Mouse (Mus musculus) embryonic facial prominence, embryonic 11.5 days (tissue): ENCODE data around the gene Taf9. TPM values are rescaled to one million over a fixed set of nuclear protein-coding genes. Genes with fewer than 3 reads are reported as not detected.

Experiments used
- ATAC-seq: fragments of 200-750 bp; cut with Nextera tagmentation; replicated peaks from 2 replicates; pipeline ENCODE4 v1.8.0; 2017; ENCODE audit warnings: low read depth; ENCODE audit not compliant: insufficient number of reproducible peaks, low FRiP score, low TSS enrichment
- DNase-seq: peaks from one replicate; pipeline ENCODE4 v3.0.0-alpha.2; 2015; ENCODE audit warnings: low spot score
- H3K27ac ChIP-seq: fragments of 300-500 bp; sonication (generic); replicated peaks from 2 replicates; pipeline ENCODE4 v1.5.1; 2014; ENCODE audit warnings: mild to moderate bottlenecking, low read depth, low read length, control low read depth
- H3K27me3 ChIP-seq: fragments of 300-500 bp; sonication (generic); 2 replicates; pipeline ENCODE4 v1.6.1; 2014; ENCODE audit warnings: mild to moderate bottlenecking, low read length, moderate library complexity, mixed read lengths; ENCODE audit not compliant: control insufficient read depth, insufficient read depth
- H3K36me3 ChIP-seq: fragments of 300-500 bp; sonication (generic); replicated peaks from 2 replicates; pipeline ENCODE4 v1.6.1; 2014; ENCODE audit warnings: low read depth, mild to moderate bottlenecking, low read length, moderate library complexity, mixed read lengths; ENCODE audit not compliant: control insufficient read depth, insufficient read depth
- H3K4me1 ChIP-seq: fragments of 300-500 bp; sonication (generic); 2 replicates; pipeline ENCODE4 v1.6.1; 2014; ENCODE audit warnings: low read length, mixed read lengths; ENCODE audit not compliant: control insufficient read depth, insufficient read depth
- H3K4me2 ChIP-seq: fragments of 300-500 bp; sonication (generic); 2 replicates; pipeline ENCODE4 v1.6.1; 2014; ENCODE audit warnings: low read depth, mild to moderate bottlenecking, control low read depth, low read length, moderate library complexity
- H3K4me3 ChIP-seq: fragments of 300-500 bp; sonication (generic); 2 replicates; pipeline ENCODE4 v1.5.1; 2014; ENCODE audit warnings: low read depth, low read length, control low read depth
- H3K9ac ChIP-seq: fragments of 300-500 bp; sonication (generic); replicated peaks from 2 replicates; pipeline ENCODE4 v1.6.1; 2014; ENCODE audit warnings: mild to moderate bottlenecking, control low read depth, low read length
- H3K9me3 ChIP-seq: fragments of 300-500 bp; sonication (generic); replicated peaks from 2 replicates; pipeline ENCODE4 v1.6.1; 2016; ENCODE audit warnings: mild to moderate bottlenecking, low read length, inconsistent platforms, mixed read lengths; ENCODE audit not compliant: control insufficient read depth
- WGBS: fragments of 180-500 bp; shearing (Covaris S2); extraction: QIAGEN DNeasy Blood & Tissue Kit; methylation state at CpG from one replicate; pipeline ENCODE4 v1.1.7; 2014; 5-methylcytosine and 5-hydroxymethylcytosine counted together
- polyA plus RNA-seq: library from polyadenylated mRNA; unstranded; fragments of >200 nt; fragmentation: Nextera tagmentation; extraction: Ambion mirVana; gene quantifications from 2 replicates; pipeline ENCODE4 v1.2.1, GENCODE M21; 2014

Gene Taf9
- polyA plus RNA-seq, 1 experiment from 2014 or later, result 25.7 TPM

DNA sequence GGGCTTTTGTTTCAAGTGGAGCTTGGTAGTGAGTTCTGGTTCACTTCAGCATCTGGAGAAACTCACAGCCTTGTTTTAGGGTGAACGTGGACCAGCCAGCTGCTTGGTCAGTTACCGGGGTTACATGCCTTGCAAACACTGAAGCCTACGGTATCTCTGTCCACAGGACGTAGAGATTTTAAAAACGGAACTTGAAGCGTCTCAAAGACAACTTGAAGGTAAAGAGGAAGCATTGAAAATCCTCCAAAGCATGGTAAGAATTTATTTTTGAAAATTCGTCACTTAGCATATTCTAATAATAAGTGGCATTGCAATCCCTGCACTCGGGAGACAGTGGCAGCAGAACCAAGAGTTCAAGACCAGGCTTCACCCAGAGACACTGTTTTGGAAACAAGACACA is 30.2 kb downstream of the Taf9 start:
- H3K4me1 ChIP-seq, result no peaks in the 10 kb centered on the region
- 87% methylated on average over 8 of the region's 8 CpGs for WGBS

DNA sequence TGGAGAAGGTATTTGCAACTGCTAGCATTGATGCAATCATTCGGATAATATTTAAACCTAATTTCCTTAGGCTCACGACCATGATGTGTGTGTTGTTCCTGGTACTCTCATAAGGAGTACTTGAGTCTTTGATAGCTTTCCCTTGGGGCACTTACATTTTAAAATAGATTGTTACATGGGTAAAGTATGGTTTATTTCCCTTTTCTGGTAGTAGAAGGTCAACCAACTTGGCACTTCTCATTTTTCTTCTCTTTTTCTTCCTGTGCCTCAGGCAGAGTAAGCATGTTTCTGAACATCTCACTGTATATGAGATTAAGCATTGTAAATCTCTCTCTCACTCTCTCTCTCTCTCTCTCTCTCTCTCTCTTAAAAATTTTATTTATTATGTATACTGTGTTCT is 31.5 kb downstream of the Taf9 start:
- H3K4me2 ChIP-seq, result no peak overlapping the region
- 80% methylated on average over 2 of the region's 2 CpGs for WGBS
- no peaks in the 10 kb centered on the region for H3K27me3 ChIP-seq
- H3K36me3 ChIP-seq, result no peaks in the 10 kb centered on the region
- DNase-seq (no peak), ATAC-seq (no peak)
- no peak overlapping the region for H3K4me3 ChIP-seq
- no peaks in the 10 kb centered on the region for H3K9me3 ChIP-seq
- no peak overlapping the region for H3K9ac ChIP-seq
- H3K4me1 ChIP-seq, result no peaks in the 10 kb centered on the region
- H3K27ac ChIP-seq, result no peak overlapping the region

More for the DNA sequence above, 30.2 kb downstream of the Taf9 start:
- no peaks in the 10 kb centered on the region for H3K36me3 ChIP-seq
- DNase-seq, result no peak
- H3K27me3 ChIP-seq, result no peaks in the 10 kb centered on the region
- ATAC-seq, result no peak
- H3K4me2 ChIP-seq, result no peak overlapping the region
- no peak overlapping the region for H3K27ac ChIP-seq
- H3K9me3 ChIP-seq, result no peaks in the 10 kb centered on the region
- H3K9ac ChIP-seq, result no peak overlapping the region
- H3K4me3 ChIP-seq, result no peak overlapping the region

DNA sequence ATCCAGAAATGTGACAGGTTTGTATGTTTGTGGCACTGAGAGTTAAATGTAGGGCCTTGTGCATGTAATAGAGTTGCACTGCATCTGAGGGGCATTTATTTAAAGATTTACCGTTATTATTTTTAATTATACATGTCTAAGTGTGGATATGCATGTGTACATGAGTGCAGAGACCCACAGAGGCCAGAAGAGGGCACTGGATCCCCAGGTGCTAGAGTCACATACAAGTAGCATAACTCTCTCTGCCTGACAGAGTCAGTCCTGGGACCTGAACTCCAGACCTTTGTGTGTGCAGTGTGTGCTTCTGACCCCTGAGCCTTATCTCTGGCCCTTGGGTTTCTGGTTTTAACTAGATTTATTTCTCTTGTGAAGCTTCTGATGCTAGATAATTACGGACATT is 33.0 kb downstream of the Taf9 start:
- no peaks in the 10 kb centered on the region for H3K4me1 ChIP-seq
- no peaks in the 10 kb centered on the region for H3K9me3 ChIP-seq
- H3K27ac ChIP-seq, result no peak overlapping the region
- no peaks in the 10 kb centered on the region for H3K27me3 ChIP-seq
- WGBS, result 70% methylated on average over 2 of the region's 2 CpGs
- H3K4me3 ChIP-seq, result no peak overlapping the region
- no peak overlapping the region for H3K4me2 ChIP-seq
- H3K9ac ChIP-seq, result no peak overlapping the region
- DNase-seq (no peak), ATAC-seq (no peak)
- no peaks in the 10 kb centered on the region for H3K36me3 ChIP-seq

DNA sequence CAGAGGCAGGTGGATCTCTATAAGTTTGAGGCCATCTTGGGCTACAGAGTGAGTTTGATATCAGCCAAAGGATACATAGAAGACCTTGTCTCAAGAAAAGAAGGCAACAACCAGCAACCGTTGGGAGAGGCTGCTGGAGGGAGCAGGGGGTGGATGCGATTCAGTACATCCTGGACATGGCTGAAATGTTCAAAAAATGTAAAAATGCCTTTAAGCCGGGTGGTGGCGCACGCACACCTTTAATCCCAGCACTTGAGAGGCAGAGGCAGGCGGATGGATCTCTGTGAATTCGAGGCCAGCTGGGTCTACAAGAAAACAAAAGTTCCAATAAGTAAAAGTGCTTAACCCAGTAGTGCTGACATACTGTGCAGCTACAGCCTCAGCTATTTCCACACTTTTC is 36.1 kb downstream of the Taf9 start:
- Histone ChIP-seq H3K4me1 (no peaks in the 10 kb centered on the region), H3K4me2 (no peak overlapping the region), H3K4me3 (no peak overlapping the region), H3K27ac (no peak overlapping the region), H3K9me3 (no peaks in the 10 kb centered on the region), H3K9ac (no peak overlapping the region), H3K27me3 (no peaks in the 10 kb centered on the region), H3K36me3 (no peaks in the 10 kb centered on the region)
- WGBS, result 62% methylated on average over 7 of the region's 7 CpGs
- DNase-seq (no peak), ATAC-seq (no peak)

DNA sequence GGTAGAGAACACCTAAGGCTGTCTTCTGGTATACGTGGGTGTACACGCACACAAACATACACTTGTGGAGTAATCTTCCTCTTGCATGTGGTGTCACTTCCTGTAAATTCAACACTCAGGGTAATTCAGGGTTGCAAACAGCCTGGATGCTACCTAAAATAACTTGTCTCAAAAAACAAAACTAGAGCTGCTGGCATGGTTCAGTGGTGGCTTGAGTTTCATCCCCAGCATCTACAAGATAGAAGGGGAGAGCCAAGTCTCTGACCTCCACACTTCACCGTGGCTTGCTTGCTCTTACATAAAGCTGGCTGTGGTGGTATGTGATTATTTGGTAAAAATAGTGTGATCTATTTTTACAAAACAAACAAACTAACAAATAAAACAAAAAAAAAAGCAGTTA is 46.2 kb downstream of the Taf9 start:
- H3K4me2 ChIP-seq, result no peak overlapping the region
- ATAC-seq, result no peak

DNA sequence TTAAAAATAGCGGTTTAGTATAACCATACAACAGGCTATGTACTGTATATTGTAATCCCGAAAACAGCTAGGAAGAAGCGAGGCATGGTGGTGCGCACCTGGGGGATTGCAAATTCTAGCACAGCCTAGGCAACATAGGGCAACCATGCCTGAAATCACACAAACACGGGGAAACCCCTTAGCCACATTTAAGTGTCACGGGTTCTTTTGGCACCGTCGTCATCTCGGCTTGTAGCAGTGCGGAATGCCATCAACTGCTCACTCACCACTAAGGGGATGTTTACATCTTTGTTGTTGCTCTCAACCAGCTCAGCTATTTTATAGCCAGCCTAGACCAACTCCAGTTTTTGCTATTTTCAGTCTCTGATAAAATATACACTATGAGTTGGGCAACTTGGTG is 47.5 kb downstream of the Taf9 start:
- no peak overlapping the region for H3K27ac ChIP-seq

More for the DNA sequence above, 46.2 kb downstream of the Taf9 start:
- no peak overlapping the region for H3K9ac ChIP-seq
- no peaks in the 10 kb centered on the region for H3K27me3 ChIP-seq
- H3K36me3 ChIP-seq, result no peaks in the 10 kb centered on the region; the same call in 1 of the 2 replicates
- no peak for DNase-seq
- no peak overlapping the region for H3K4me3 ChIP-seq
- no peak overlapping the region for H3K27ac ChIP-seq
- H3K9me3 ChIP-seq, result no peaks in the 10 kb centered on the region
- H3K4me1 ChIP-seq, result no peaks in the 10 kb centered on the region
- WGBS, result 94% methylated on average over 3 of the region's 3 CpGs

DNA sequence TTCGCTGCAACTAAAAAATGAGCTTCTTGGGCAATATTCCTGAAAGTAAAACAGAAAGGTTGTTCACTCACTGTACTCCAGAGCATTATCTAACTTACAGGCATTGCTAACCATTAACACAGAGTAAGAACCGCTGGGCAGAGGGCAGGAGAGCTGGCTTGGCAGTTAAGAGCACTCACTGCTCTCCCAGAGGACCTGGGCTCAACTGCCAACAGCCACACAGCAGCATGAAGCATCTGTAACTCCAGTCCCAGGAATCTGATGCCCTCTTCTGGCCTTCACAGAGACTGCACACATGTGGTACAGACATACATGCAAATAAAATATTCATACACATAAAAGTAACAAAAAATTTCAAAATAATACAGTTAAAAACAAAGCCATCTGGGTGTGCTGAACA is 52.1 kb downstream of the Taf9 start:
- Histone ChIP-seq H3K27me3 (no peaks in the 10 kb centered on the region), H3K4me2 (no peak overlapping the region), H3K36me3 (peaks cover 28% of the 10 kb centered on the region), H3K9me3 (no peaks in the 10 kb centered on the region), H3K9ac (no peak overlapping the region), H3K27ac (no peak overlapping the region), H3K4me1 (no peaks in the 10 kb centered on the region), H3K4me3 (no peak overlapping the region)
- ATAC-seq (no peak), DNase-seq (no peak)
- 96% methylated on average over 2 of the region's 2 CpGs for WGBS

More for the DNA sequence above, 47.5 kb downstream of the Taf9 start:
- H3K27me3 ChIP-seq, result no peaks in the 10 kb centered on the region
- WGBS, result 96% methylated on average over 10 of the region's 10 CpGs
- DNase-seq, result no peak
- no peak overlapping the region for H3K4me3 ChIP-seq
- no peak overlapping the region for H3K4me2 ChIP-seq
- H3K9ac ChIP-seq, result no peak overlapping the region
- H3K9me3 ChIP-seq, result no peaks in the 10 kb centered on the region
- H3K36me3 ChIP-seq, result peaks cover 10% of the 10 kb centered on the region
- no peaks in the 10 kb centered on the region for H3K4me1 ChIP-seq
- ATAC-seq, result no peak
